Mouse (Mus musculus): Measurements from ENCODE around the gene Sbf2. TPM values are rescaled to one million over a fixed set of nuclear protein-coding genes. Genes with fewer than 3 reads are reported as not detected.

Gene Sbf2
- polyA plus RNA-seq, 1 experiment from 2014 or later = 24.7 TPM

- H3K9me3 ChIP-seq (ENCODE audit: control insufficient read depth, low read length) = no peaks in the 10 kb centered on the region
- H3K4me2 ChIP-seq (ENCODE audit: low read depth, low read length) = no peak overlapping the region
- WGBS = 69% methylated on average over 4 of the region's 4 CpGs
- no peak overlapping the region for H3K4me3 ChIP-seq (ENCODE audit: low read length)
- H3K27ac ChIP-seq (ENCODE audit: low read length) = 0 out of 2 replicates have a peak overlapping the region, but pooled peaks have one; percentile 30
- no peaks in the 10 kb centered on the region for H3K36me3 ChIP-seq (ENCODE audit: control insufficient read depth, insufficient read depth, low read length)
- peak; percentile 31; the same call in 1 of the 2 replicates for ATAC-seq
- no peak overlapping the region for H3K9ac ChIP-seq (ENCODE audit: low read depth, low read length)
- H3K4me1 ChIP-seq (ENCODE audit: control insufficient read depth, insufficient read depth, low read length) = peaks cover 14% of the 10 kb centered on the region
- no peaks in the 10 kb centered on the region for H3K27me3 ChIP-seq (replicated peaks; ENCODE audit: control insufficient read depth, insufficient read depth, low read length)
Observed at GRCm38 (mm10) chr7:110259966-110260711, 354.6 kb downstream of the Sbf2 start.

- H3K9ac ChIP-seq (ENCODE audit: low read depth, low read length) = no peak overlapping the region
- H3K27ac ChIP-seq (ENCODE audit: low read length) = no peak overlapping the region
- WGBS = 82% methylated on average over 11 of the region's 11 CpGs
- no peak overlapping the region for H3K4me2 ChIP-seq (ENCODE audit: low read depth, low read length)
- no peaks in the 10 kb centered on the region for H3K36me3 ChIP-seq (ENCODE audit: control insufficient read depth, insufficient read depth, low read length)
- H3K4me1 ChIP-seq (ENCODE audit: control insufficient read depth, insufficient read depth, low read length) = peaks cover 14% of the 10 kb centered on the region
- no peaks in the 10 kb centered on the region for H3K27me3 ChIP-seq (replicated peaks; ENCODE audit: control insufficient read depth, insufficient read depth, low read length)
- no peak overlapping the region for H3K4me3 ChIP-seq (ENCODE audit: low read length)
- no peak for ATAC-seq
- no peaks in the 10 kb centered on the region for H3K9me3 ChIP-seq (ENCODE audit: control insufficient read depth, low read length)
Observed at GRCm38 (mm10) chr7:110258196-110258950, 356.3 kb downstream of the Sbf2 start.

Other genes with a start within 250 kb of the Sbf2 start
- gene Adm, start 12.7 kb upstream of the Sbf2 start, polyA plus RNA-seq (2015; fragmentation: Nextera tagmentation; extraction: Ambion mirVana) = 5.4 and 5.8 TPM in 2 replicates
- gene Ampd3, start 153.3 kb upstream of the Sbf2 start, polyA plus RNA-seq (2015; fragmentation: Nextera tagmentation; extraction: Ambion mirVana) = 4.0 and 4.5 TPM in 2 replicates
- gene Rnf141, start 229.5 kb upstream of the Sbf2 start, polyA plus RNA-seq (2015; fragmentation: Nextera tagmentation; extraction: Ambion mirVana) = 37.5 and 39.0 TPM in 2 replicates
- 13.8 and 15.1 TPM in 2 replicates for gene Lyve1, start 248.3 kb upstream of the Sbf2 start, polyA plus RNA-seq (2015; fragmentation: Nextera tagmentation; extraction: Ambion mirVana)